Mouse (Mus musculus) forebrain, embryonic 14.5 days (tissue): ENCODE results near the gene Lgals2. TPM values are rescaled to one million over a fixed set of nuclear protein-coding genes. Genes with fewer than 3 reads are reported as not detected.

ENCODE experiments used
- ATAC-seq: fragments of 200-750 bp; cut with Nextera tagmentation; 2 replicates; pipeline ENCODE4 v1.8.0; 2017; ENCODE audit warnings: mild to moderate bottlenecking, moderate library complexity
- DNase-seq: peaks from one replicate; pipeline ENCODE4 v3.0.0-alpha.2; 2015; ENCODE audit warnings: low spot score
- H3K27ac ChIP-seq: fragments of 300-500 bp; sonication (generic); 2 replicates; pipeline ENCODE4 v1.5.1; 2014; ENCODE audit warnings: low read depth, mild to moderate bottlenecking, control low read depth, low read length, moderate library complexity
- H3K27me3 ChIP-seq: fragments of 300-500 bp; sonication (generic); replicated peaks from 2 replicates; pipeline ENCODE4 v1.6.1; 2014; ENCODE audit warnings: low read length, control low read depth, mixed read lengths; ENCODE audit not compliant: control insufficient read depth, insufficient read depth
- H3K36me3 ChIP-seq: fragments of 300-500 bp; sonication (generic); 2 replicates; pipeline ENCODE4 v1.6.1; 2014; ENCODE audit warnings: low read length, control low read depth; ENCODE audit not compliant: control insufficient read depth, insufficient read depth
- H3K4me1 ChIP-seq: fragments of 300-500 bp; sonication (generic); 2 replicates; pipeline ENCODE4 v1.6.1; 2014; ENCODE audit warnings: antibody characterized with exemption, low read length, control low read depth; ENCODE audit not compliant: control insufficient read depth, insufficient read depth
- H3K4me2 ChIP-seq: fragments of 300-500 bp; sonication (generic); 2 replicates; pipeline ENCODE4 v1.6.1; 2014; ENCODE audit warnings: mild to moderate bottlenecking, control low read depth, low read length
- H3K4me3 ChIP-seq: fragments of 300-500 bp; sonication (generic); 2 replicates; pipeline ENCODE4 v1.5.1; 2014; ENCODE audit warnings: low read depth, low read length, control low read depth
- H3K9ac ChIP-seq: fragments of 300-500 bp; sonication (generic); 2 replicates; pipeline ENCODE4 v1.6.1; 2014; ENCODE audit warnings: mild to moderate bottlenecking, low read length, control low read depth, moderate library complexity
- H3K9me3 ChIP-seq: fragments of 300-500 bp; sonication (generic); replicated peaks from 2 replicates; pipeline ENCODE4 v1.6.1; 2016; ENCODE audit warnings: low read length, control low read depth, mixed read lengths; ENCODE audit not compliant: control insufficient read depth
- WGBS: fragments of 180-500 bp; shearing (Covaris S2); extraction: QIAGEN DNeasy Blood & Tissue Kit; methylation state at CpG from one replicate; pipeline ENCODE4 v1.1.7; 2014; 5-methylcytosine and 5-hydroxymethylcytosine counted together
- polyA plus RNA-seq: library from polyadenylated mRNA; unstranded; fragments of >200 nt; fragmentation: Nextera tagmentation; extraction: Ambion mirVana; gene quantifications from 2 replicates; pipeline ENCODE4 v1.2.1, GENCODE M21; 2014

Gene Lgals2
- polyA plus RNA-seq, 1 experiment from 2014 or later, result not detected

DNA sequence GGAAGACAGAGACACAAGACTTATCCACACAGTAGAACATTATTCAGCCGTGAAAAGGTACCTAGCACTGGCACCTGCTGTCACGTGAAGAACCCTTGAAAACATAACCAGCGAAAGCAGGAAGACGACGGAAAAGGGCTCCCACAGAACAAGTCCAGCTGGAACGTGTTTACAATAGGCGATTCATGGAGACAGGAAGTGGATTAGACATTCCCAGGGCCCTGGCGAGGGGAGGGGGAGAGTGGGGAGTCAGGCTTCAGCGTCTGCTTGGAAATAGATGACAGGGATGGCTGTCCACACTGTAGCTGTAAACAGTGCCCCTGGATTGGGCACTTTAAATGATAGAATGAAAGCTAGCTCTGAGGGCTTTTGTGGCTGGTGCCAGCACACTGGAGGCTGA is 13.1 kb upstream of the Lgals2 start:
- H3K27ac ChIP-seq, result peak overlapping the region; percentile 72
- H3K9me3 ChIP-seq, result no peaks in the 10 kb centered on the region
- 11% methylated on average over 9 of the region's 9 CpGs for WGBS
- no peak overlapping the region for H3K4me3 ChIP-seq
- no peaks in the 10 kb centered on the region for H3K36me3 ChIP-seq
- no peaks in the 10 kb centered on the region for H3K27me3 ChIP-seq
- DNase-seq (peak; percentile 84), ATAC-seq (peak; percentile 89)
- H3K4me2 ChIP-seq, result no peak overlapping the region
- H3K9ac ChIP-seq, result no peak overlapping the region
- peaks cover 9% of the 10 kb centered on the region; the same call in 1 of the 2 replicates for H3K4me1 ChIP-seq

DNA sequence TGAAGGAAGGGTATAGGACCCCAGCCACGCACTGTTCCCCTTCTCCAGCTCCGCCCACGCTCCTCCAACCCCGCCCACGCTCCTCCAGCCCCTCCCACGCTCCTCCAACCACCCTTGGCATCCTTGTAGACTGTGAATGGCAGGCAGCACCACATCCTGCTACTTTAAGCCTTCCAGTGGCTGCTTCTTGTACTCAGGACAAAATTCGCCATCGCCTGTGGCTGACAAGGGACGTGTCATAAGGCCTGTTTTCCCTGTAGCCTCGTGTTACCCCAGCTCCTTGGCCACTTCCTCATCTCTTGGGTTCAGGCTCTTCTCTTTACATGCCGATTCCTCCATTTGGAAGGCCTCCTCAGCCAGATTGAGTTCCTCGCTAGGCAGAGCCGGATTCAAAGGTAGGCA is 8.5 kb upstream of the Lgals2 start:
- ATAC-seq, result no peak
- no peaks in the 10 kb centered on the region for H3K27me3 ChIP-seq
- H3K27ac ChIP-seq, result no peak overlapping the region
- peaks cover 7% of the 10 kb centered on the region; the same call in 1 of the 2 replicates for H3K4me1 ChIP-seq
- no peak overlapping the region for H3K9ac ChIP-seq
- H3K9me3 ChIP-seq, result no peaks in the 10 kb centered on the region
- no peak overlapping the region for H3K4me2 ChIP-seq
- no peak for DNase-seq
- H3K36me3 ChIP-seq, result no peaks in the 10 kb centered on the region
- no peak overlapping the region for H3K4me3 ChIP-seq
- 48% methylated on average over 13 of the region's 13 CpGs for WGBS

DNA sequence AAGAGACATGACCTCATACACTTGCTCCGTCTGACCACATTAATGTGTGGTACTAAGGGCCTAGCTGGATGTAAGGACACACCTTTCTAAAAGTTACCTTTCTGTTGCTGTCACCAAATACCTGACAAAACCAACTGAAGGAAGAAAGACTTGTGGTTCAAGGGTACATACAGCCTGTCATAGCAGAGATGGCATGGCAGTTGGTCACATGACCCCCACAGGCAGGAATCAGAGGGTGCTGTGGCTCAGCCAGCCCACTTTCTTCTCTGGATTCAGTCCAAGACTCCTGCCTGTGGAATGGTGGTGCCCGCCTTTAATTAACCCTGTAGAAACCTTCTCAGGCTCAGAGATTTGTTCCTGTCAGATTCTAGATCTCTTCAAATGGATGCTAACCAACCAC is 7.8 kb upstream of the Lgals2 start:
- no peak overlapping the region for H3K9ac ChIP-seq
- 49% methylated on average over 2 of the region's 2 CpGs for WGBS
- H3K36me3 ChIP-seq, result no peaks in the 10 kb centered on the region
- H3K4me2 ChIP-seq, result no peak overlapping the region
- ATAC-seq (no peak), DNase-seq (no peak)
- no peak overlapping the region for H3K27ac ChIP-seq
- no peaks in the 10 kb centered on the region for H3K9me3 ChIP-seq
- no peaks in the 10 kb centered on the region for H3K27me3 ChIP-seq
- peaks cover 3% of the 10 kb centered on the region; the same call in 1 of the 2 replicates for H3K4me1 ChIP-seq
- no peak overlapping the region for H3K4me3 ChIP-seq

- H3K4me3 ChIP-seq, result no peak overlapping the region
- no peak overlapping the region for H3K9ac ChIP-seq
- H3K36me3 ChIP-seq, result no peaks in the 10 kb centered on the region
- no peaks in the 10 kb centered on the region for H3K4me1 ChIP-seq
- no peak overlapping the region for H3K4me2 ChIP-seq
- H3K27me3 ChIP-seq, result no peaks in the 10 kb centered on the region
- H3K27ac ChIP-seq, result no peak overlapping the region
- 91% methylated on average over 5 of the region's 5 CpGs for WGBS
- ATAC-seq (no peak), DNase-seq (no peak)
- no peaks in the 10 kb centered on the region for H3K9me3 ChIP-seq
Observed at GRCm38 (mm10) chr15:78862280-78862679, 7.0 kb upstream of the Lgals2 start.

- 90% methylated on average over 6 of the region's 6 CpGs for WGBS
- Histone ChIP-seq H3K9me3 (no peaks in the 10 kb centered on the region), H3K9ac (no peak overlapping the region), H3K36me3 (no peaks in the 10 kb centered on the region), H3K27me3 (no peaks in the 10 kb centered on the region), H3K27ac (no peak overlapping the region), H3K4me3 (no peak overlapping the region), H3K4me2 (no peak overlapping the region), H3K4me1 (no peaks in the 10 kb centered on the region)
- ATAC-seq (no peak), DNase-seq (no peak)
Observed at GRCm38 (mm10) chr15:78859714-78860113, 4.4 kb upstream of the Lgals2 start.

DNA sequence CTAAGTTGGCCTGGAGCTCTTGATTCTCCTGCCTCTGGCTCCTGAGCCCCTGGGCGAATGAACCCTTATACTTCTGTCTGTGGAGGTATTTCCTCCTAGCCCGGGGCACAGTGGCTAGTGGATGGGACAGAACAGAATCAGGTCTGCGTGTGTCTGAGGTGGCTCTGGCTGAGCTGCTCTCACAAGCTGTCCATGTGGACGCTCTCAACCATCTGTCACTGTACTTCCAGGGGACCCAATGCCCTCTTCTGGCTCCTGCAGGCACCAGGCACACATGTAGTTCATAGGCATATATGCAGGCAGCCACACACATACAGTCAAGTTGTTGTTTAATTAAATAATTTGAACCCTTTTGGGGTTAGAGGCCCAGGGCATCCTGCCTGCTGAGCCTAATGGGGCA is 4.0 kb upstream of the Lgals2 start:
- WGBS, result 78% methylated on average over 4 of the region's 4 CpGs
- ATAC-seq, result no peak
- Histone ChIP-seq H3K9me3 (no peaks in the 10 kb centered on the region), H3K4me3 (no peak overlapping the region), H3K4me2 (no peak overlapping the region), H3K27me3 (no peaks in the 10 kb centered on the region), H3K36me3 (no peaks in the 10 kb centered on the region), H3K9ac (no peak overlapping the region), H3K27ac (no peak overlapping the region), H3K4me1 (no peaks in the 10 kb centered on the region)
- no peak for DNase-seq

DNA sequence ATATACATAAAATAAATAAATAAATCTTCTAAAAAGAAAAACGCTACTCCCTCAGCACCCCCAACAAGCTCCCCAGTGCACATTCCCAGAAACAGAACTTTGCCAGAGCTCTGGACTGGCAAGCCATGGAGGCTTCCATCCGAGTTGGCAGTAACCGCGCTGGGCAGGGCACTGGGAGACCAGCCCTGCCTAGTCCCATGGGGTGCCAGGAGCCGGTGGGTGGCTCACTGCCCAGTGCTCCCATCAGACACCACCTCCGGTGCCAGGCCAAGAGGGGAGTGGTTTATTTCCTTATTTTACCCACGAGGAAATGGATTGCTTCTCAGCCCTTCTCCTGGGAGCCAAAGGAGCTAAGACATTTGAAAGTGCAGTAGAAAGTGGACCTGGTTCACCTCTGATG is 1.7 kb upstream of the Lgals2 start:
- Histone ChIP-seq H3K9ac (no peak overlapping the region), H3K27ac (no peak overlapping the region), H3K36me3 (no peaks in the 10 kb centered on the region), H3K4me2 (no peak overlapping the region), H3K9me3 (no peaks in the 10 kb centered on the region), H3K4me3 (no peak overlapping the region), H3K27me3 (no peaks in the 10 kb centered on the region), H3K4me1 (no peaks in the 10 kb centered on the region)
- DNase-seq (no peak), ATAC-seq (no peak)
- 80% methylated on average over 7 of the region's 7 CpGs for WGBS

DNA sequence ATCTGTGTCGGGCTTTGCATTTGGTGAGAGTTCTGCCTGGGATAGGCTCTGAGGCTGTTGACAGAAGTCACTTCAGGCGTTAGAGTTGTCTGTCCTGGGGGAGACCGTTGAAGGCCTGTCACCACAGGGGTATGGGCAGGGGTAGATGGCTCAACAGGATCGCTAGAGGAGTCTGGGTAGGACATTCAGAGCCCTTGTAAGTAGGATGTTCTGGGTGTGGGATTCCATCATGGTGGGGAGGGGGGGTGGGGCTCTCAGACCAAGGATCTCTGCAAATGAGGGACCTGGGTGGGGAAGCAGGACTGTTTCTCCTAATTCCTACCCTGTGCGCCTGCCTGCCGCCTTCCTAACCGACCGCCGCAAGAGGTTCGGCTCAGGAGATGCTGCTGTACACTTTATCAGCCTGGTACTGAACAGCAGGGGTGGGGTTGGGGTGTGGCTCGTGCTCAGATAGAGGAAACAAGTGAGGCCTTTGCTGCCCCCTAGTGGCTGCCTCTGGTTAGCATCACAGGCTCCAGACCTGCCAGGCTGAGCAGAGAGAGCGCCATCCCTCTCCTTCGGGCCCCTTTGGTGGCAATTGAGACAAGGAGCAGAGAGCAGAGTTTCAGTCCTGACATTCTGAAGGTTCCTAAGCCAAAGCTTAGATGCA is 3.7 kb downstream of the Lgals2 start:
- 19% methylated on average over 13 of the region's 13 CpGs for WGBS
- Histone ChIP-seq H3K4me2 (no peak overlapping the region), H3K9ac (no peak overlapping the region)

GRCm38 (mm10) chr15:78850944-78851343 is 4.4 kb downstream of the Lgals2 start:
- Histone ChIP-seq H3K27me3 (no peaks in the 10 kb centered on the region), H3K36me3 (no peaks in the 10 kb centered on the region), H3K27ac (no peak overlapping the region), H3K9ac (no peak overlapping the region), H3K9me3 (no peaks in the 10 kb centered on the region), H3K4me2 (no peak overlapping the region), H3K4me1 (no peaks in the 10 kb centered on the region), H3K4me3 (no peak overlapping the region)
- DNase-seq (no peak), ATAC-seq (no peak)
- WGBS, result 81% methylated on average over 6 of the region's 6 CpGs

More for the DNA sequence above, 3.7 kb downstream of the Lgals2 start:
- DNase-seq, result peak; percentile 92
- no peaks in the 10 kb centered on the region for H3K27me3 ChIP-seq
- H3K36me3 ChIP-seq, result no peaks in the 10 kb centered on the region
- peak; percentile 94 for ATAC-seq
- H3K4me1 ChIP-seq, result no peaks in the 10 kb centered on the region
- no peak overlapping the region for H3K27ac ChIP-seq
- no peak overlapping the region for H3K4me3 ChIP-seq
- no peaks in the 10 kb centered on the region for H3K9me3 ChIP-seq
